Mouse (Mus musculus) brain, embryonic 14.5 days (tissue): ENCODE data around the gene Tspan31. TPM values are rescaled to one million over a fixed set of nuclear protein-coding genes. Genes with fewer than 3 reads are reported as not detected.
"Not testable (repeated sequence)": the region's sequence is repeated elsewhere in the genome, so short reads cannot be mapped to it uniquely, and the experiment has no call there.

Experiments used
- DNase-seq: peaks from one replicate; pipeline ENCODE4 v3.0.0-alpha.2; 2011; ENCODE audit warnings: low read depth
- CTCF ChIP-seq: fragments of 200-500 bp; IDR thresholded peaks from 2 replicates; pipeline ENCODE4 v1.5.1; 2012; ENCODE audit warnings: inconsistent platforms, mild to moderate bottlenecking, moderate library complexity, borderline replicate concordance; ENCODE audit not compliant: insufficient read depth, insufficient read length; ENCODE audit errors: extremely low read depth
- POLR2A ChIP-seq: fragments of 200-500 bp; IDR thresholded peaks from 2 replicates; pipeline ENCODE4 v1.6.1; 2012; ENCODE audit warnings: mild to moderate bottlenecking, inconsistent platforms, borderline replicate concordance; ENCODE audit not compliant: poor library complexity, insufficient read depth, insufficient read length, severe bottlenecking; ENCODE audit errors: extremely low read depth
- polyA plus RNA-seq: library from polyadenylated mRNA; depleted of rRNA; stranded (reverse); fragments of >200 nt; gene quantifications from 2 replicates; pipeline ENCODE4 v1.2.3, GENCODE M21; 2012

Tspan31 gene
- polyA plus RNA-seq, 1 experiment = 96.5 TPM

GRCm38 (mm10) chr10:127081996-127082620, 12.0 kb upstream of the Tspan31 start:
- peak; percentile 81 for DNase-seq
- TF ChIP-seq CTCF (no peak), POLR2A (no peak)

- TF ChIP-seq CTCF = 0 out of 2 replicates have a peak, but pooled peaks have one; percentile 7
- TF ChIP-seq POLR2A = no peak
- DNase-seq = peak; percentile 36
Observed at GRCm38 (mm10) chr10:127080901-127081780, 11.1 kb upstream of the Tspan31 start.

GRCm38 (mm10) chr10:127079665-127080391, 9.8 kb upstream of the Tspan31 start:
- TF ChIP-seq CTCF (peak; percentile 47; the same call in 1 of the 2 replicates), POLR2A (no peak)
- DNase-seq = peak; percentile 60

DNA sequence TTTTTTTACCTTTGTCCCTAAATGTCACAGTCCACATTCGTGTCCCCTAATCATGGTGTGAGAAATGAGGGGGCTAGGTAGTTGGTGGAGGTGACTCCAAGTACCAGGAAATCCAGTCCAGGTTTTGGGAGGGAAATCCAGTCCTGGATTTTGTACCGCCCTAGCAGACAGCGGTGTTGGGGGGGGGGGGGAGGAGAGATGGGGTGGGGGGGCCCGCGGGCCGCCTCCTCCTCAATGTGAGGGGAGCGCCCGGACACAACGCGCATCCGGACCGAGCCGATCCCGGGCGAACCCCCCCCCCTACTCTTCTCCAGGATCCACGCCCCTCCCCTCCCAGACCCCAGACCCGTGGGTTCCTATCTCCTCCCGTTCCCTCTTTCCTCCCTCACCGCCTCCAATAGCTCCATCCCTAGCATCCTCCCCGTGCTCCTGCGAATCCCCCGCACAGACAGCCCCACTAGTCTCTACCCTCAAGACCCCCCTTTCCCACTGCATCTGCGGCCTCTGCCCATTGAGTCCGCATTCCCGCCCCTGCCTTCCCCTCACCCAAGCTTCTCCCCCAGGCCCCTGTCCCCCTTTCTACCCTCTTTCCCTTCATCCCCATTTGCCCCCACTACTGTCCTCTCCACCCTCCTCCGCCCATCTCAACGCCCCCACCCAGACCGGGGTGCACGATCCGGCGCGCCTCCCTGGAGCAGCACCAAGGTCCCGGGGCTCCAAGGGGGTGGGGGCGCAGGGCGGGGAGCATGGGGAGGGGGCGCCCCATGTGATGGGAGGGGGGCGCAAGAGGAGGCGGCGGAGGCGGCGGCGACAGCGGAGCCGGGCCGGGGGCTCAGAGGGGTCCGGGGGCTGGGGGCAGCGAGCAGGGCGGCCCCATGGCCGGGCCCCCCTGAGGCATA, 8.9 kb upstream of the Tspan31 start:
- TF ChIP-seq POLR2A (peak; percentile 25; the same call in 1 of the 2 replicates), CTCF (no peak)
- DNase-seq = peak; percentile 92

GRCm38 (mm10) chr10:127078001-127078676, 8.1 kb upstream of the Tspan31 start:
- peak; percentile 85 for DNase-seq
- no peak for TF ChIP-seq POLR2A
- TF ChIP-seq CTCF = no peak

DNA sequence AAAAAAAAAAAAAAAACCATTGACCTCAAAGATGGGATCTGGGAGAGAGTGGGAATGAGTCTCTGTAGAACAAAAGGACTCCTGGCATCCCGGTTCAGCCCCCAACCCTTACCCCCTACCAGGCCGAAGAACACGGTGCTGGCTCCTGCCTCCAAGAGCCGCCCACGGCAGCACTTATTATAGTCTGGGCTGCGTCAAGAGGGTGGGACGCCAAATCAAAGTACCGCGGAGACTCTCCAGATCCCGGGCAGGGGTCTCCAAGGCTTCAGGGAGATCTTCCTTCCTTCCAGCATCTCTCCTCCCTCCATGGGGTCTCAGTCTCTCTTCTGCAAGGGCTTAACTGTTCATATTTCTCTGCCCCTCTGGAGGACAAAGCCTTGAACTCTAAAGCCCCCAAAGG, 7.5 kb upstream of the Tspan31 start:
- peak; percentile 20 for DNase-seq
- TF ChIP-seq POLR2A (no peak), CTCF (no peak)

DNA sequence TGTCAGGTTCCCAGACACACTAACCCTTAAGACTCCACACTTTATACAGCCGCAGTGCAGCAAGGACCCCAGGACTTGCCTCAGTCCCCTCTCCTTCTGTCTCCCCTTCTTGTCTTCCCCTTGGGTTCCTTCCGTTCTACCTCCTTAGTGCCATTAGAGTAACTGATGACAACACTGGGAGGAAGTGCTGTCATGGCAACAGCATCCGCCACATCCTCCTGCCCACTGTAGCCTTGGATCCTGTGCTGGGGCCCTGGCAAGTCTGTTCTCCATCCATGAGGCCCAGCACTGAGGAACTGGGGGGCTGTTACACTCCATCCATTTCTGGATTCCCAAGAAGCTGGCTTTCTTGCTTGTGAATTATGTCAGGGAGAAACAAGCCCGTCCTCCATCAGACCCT, 6.0 kb upstream of the Tspan31 start:
- TF ChIP-seq CTCF = no peak
- no peak for TF ChIP-seq POLR2A
- peak; percentile 39 for DNase-seq

- no peak for DNase-seq
- TF ChIP-seq POLR2A (no peak), CTCF (no peak)
Observed at GRCm38 (mm10) chr10:127075651-127076050, 5.6 kb upstream of the Tspan31 start.

- DNase-seq = no peak
- TF ChIP-seq CTCF (no peak), POLR2A (no peak)
Observed at GRCm38 (mm10) chr10:127075080-127075479, 5.0 kb upstream of the Tspan31 start, which contains the start of gene Agap2. Gene Agap2 (plus strand): TSS chr10:127075284.

DNA sequence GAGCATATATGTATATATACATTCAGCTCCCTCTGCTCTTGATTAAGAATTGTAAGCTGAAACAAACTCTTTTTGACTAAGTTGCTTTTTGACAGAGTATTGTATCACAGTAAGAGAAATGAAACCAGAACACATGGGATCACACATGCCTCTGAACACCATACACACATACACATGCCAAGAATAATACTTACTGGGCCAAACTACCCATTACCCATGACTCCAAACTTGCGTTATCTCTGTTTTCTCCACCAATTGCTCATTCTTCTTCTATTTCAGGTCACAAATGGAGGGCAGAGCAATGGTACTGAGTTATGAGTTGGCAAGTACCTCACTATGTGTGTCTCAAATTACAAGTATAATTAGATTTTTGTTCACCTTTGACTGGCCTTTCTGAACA, 3.9 kb upstream of the Tspan31 start:
- TF ChIP-seq CTCF = no peak
- TF ChIP-seq POLR2A = no peak
- no peak for DNase-seq

DNA sequence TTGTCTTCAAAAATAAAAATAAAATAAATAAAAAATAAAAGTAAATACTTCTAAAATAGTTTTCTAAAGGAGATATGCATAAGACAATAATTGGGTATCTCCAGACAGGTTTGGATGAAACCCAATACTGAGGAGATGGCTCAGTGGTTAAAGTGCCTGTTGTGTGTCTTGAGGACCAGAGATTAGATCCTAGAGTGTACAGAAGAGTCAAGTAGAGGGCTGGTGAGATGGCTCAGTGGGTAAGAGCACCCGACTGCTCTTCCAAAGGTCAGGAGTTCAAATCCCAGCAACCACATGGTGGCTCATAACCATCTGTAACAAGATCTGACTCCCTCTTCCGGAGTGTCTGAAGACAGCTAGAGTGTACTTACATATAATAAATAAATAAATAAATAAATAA, 2.9 kb upstream of the Tspan31 start:
- not testable (repeated sequence) for DNase-seq

GRCm38 (mm10) chr10:127072270-127072669, 2.2 kb upstream of the Tspan31 start:
- not testable (repeated sequence) for DNase-seq
